Mouse (Mus musculus) intestine, embryonic 15.5 days (tissue): ENCODE data around the gene Uhrf1bp1. TPM values are rescaled to one million over a fixed set of nuclear protein-coding genes. Genes with fewer than 3 reads are reported as not detected.
A peak's percentile ranks its signal among the peaks of the same experiment; 100 is the strongest.

Experiments used
- ATAC-seq: fragments of 200-750 bp; cut with Nextera tagmentation; 2 replicates; pipeline ENCODE4 v1.8.0; 2017; ENCODE audit warnings: moderate TSS enrichment, moderate library complexity
- H3K27ac ChIP-seq: fragments of 300-500 bp; sonication (generic); 2 replicates; pipeline ENCODE4 v1.5.1; 2015; ENCODE audit warnings: mild to moderate bottlenecking, inconsistent platforms
- H3K27me3 ChIP-seq: fragments of 300-500 bp; sonication (generic); replicated peaks from 2 replicates; pipeline ENCODE4 v1.6.1; 2015; ENCODE audit warnings: inconsistent platforms
- H3K36me3 ChIP-seq: fragments of 300-500 bp; sonication (generic); 2 replicates; pipeline ENCODE4 v1.6.1; 2015; ENCODE audit warnings: inconsistent platforms
- H3K4me1 ChIP-seq: fragments of 300-500 bp; sonication (generic); replicated peaks from 2 replicates; pipeline ENCODE4 v1.6.1; 2015; ENCODE audit warnings: inconsistent platforms
- H3K4me2 ChIP-seq: fragments of 300-500 bp; sonication (generic); replicated peaks from 2 replicates; pipeline ENCODE4 v1.6.1; 2015; ENCODE audit warnings: mild to moderate bottlenecking, inconsistent platforms
- H3K4me3 ChIP-seq: fragments of 300-500 bp; sonication (generic); replicated peaks from 2 replicates; pipeline ENCODE4 v1.5.1; 2015; ENCODE audit warnings: inconsistent platforms
- H3K9ac ChIP-seq: fragments of 300-500 bp; sonication (generic); 2 replicates; pipeline ENCODE4 v1.6.1; 2015; ENCODE audit warnings: inconsistent platforms
- H3K9me3 ChIP-seq: fragments of 300-500 bp; sonication (generic); 2 replicates; pipeline ENCODE4 v1.6.1; 2016; ENCODE audit warnings: inconsistent platforms
- WGBS: fragments of 180-500 bp; shearing (Covaris S2); methylation state at CpG from one replicate; pipeline ENCODE4 v1.1.7; 2015; 5-methylcytosine and 5-hydroxymethylcytosine counted together
- polyA plus RNA-seq: library from polyadenylated mRNA; unstranded; fragments of >200 nt; fragmentation: Nextera tagmentation; extraction: Ambion mirVana; gene quantifications from 2 replicates; pipeline ENCODE4 v1.2.1, GENCODE M21; 2015

Uhrf1bp1 gene
- polyA plus RNA-seq, result 3.9 and 4.1 TPM in 2 replicates

GRCm38 (mm10) chr17:27856265-27856797 is at the start of gene Uhrf1bp1:
Gene Uhrf1bp1, plus strand, starts transcription at chr17:27856441.
- Histone ChIP-seq H3K27me3 (no peaks in the 10 kb centered on the region), H3K4me3 (peak within 1 kb of the TSS; percentile 92), H3K4me1 (peaks cover 13% of the 10 kb centered on the region), H3K4me2 (peak within 1 kb of the TSS; percentile 82), H3K27ac (peak within 1 kb of the TSS; percentile 80), H3K9me3 (no peaks in the 10 kb centered on the region), H3K9ac (peak within 1 kb of the TSS; percentile 81), H3K36me3 (peaks cover 11% of the 10 kb centered on the region; the same call in 1 of the 2 replicates)
- WGBS, result under 1% methylated on average over 54 of the region's 54 CpGs
- peak; percentile 92 for ATAC-seq

GRCm38 (mm10) chr17:27807542-27808078 is 48.6 kb upstream of the Uhrf1bp1 start:
- whole genome bisulfite sequencing, result 49% methylated on average over 2 of the region's 2 CpGs
- ATAC-seq, result no peak
- H3K27ac ChIP-seq, result no peak overlapping the region

GRCm38 (mm10) chr17:27810569-27811331 is 45.5 kb upstream of the Uhrf1bp1 start:
- peaks cover 14% of the 10 kb centered on the region for H3K4me1 ChIP-seq
- H3K36me3 ChIP-seq, result no peaks in the 10 kb centered on the region
- H3K4me2 ChIP-seq, result no peak overlapping the region
- H3K27ac ChIP-seq, result no peak overlapping the region
- H3K4me3 ChIP-seq, result no peak overlapping the region
- ATAC-seq, result peak; percentile 73
- WGBS, result 58% methylated on average over 16 of the region's 16 CpGs
- H3K9ac ChIP-seq, result no peak overlapping the region
- H3K27me3 ChIP-seq, result no peaks in the 10 kb centered on the region
- H3K9me3 ChIP-seq, result no peaks in the 10 kb centered on the region

More at GRCm38 (mm10) chr17:27807542-27808078, 48.6 kb upstream of the Uhrf1bp1 start:
- Histone ChIP-seq H3K9ac (no peak overlapping the region), H3K27me3 (no peaks in the 10 kb centered on the region), H3K36me3 (no peaks in the 10 kb centered on the region), H3K4me3 (no peak overlapping the region), H3K4me2 (no peak overlapping the region), H3K4me1 (peaks cover 24% of the 10 kb centered on the region), H3K9me3 (no peaks in the 10 kb centered on the region)

- H3K36me3 ChIP-seq, result no peaks in the 10 kb centered on the region
- no peaks in the 10 kb centered on the region for H3K27me3 ChIP-seq
- H3K9ac ChIP-seq, result no peak overlapping the region
- H3K4me1 ChIP-seq, result peaks cover 12% of the 10 kb centered on the region
- H3K4me2 ChIP-seq, result no peak overlapping the region
- H3K4me3 ChIP-seq, result no peak overlapping the region
- 61% methylated on average over 3 of the region's 3 CpGs for WGBS
- no peaks in the 10 kb centered on the region for H3K9me3 ChIP-seq
- no peak for ATAC-seq
- no peak overlapping the region for H3K27ac ChIP-seq
These were observed 44.3 kb upstream of the Uhrf1bp1 start for GRCm38 (mm10) chr17:27811980-27812379.

GRCm38 (mm10) chr17:27814606-27815005 is 41.6 kb upstream of the Uhrf1bp1 start:
- Histone ChIP-seq H3K36me3 (no peaks in the 10 kb centered on the region), H3K9me3 (no peaks in the 10 kb centered on the region), H3K27ac (no peak overlapping the region), H3K4me2 (no peak overlapping the region), H3K27me3 (no peaks in the 10 kb centered on the region), H3K4me3 (no peak overlapping the region), H3K9ac (no peak overlapping the region), H3K4me1 (peaks cover 27% of the 10 kb centered on the region)
- ATAC-seq, result no peak

- 10% methylated on average over 7 of the region's 7 CpGs for WGBS
- H3K27ac ChIP-seq, result peak overlapping the region; percentile 90; the same call in 1 of the 2 replicates
- no peak for ATAC-seq
These were observed 37.2 kb upstream of the Uhrf1bp1 start for GRCm38 (mm10) chr17:27819011-27819410.

GRCm38 (mm10) chr17:27819521-27819970 is 36.7 kb upstream of the Uhrf1bp1 start:
- H3K36me3 ChIP-seq, result no peaks in the 10 kb centered on the region
- ATAC-seq, result no peak
- peak overlapping the region; percentile 83 for H3K9ac ChIP-seq
- peaks cover 21% of the 10 kb centered on the region for H3K4me1 ChIP-seq
- H3K4me3 ChIP-seq, result peak overlapping the region; percentile 89
- under 1% methylated on average over 20 of the region's 20 CpGs for WGBS
- no peaks in the 10 kb centered on the region for H3K9me3 ChIP-seq
- peak overlapping the region; percentile 77 for H3K4me2 ChIP-seq
- no peaks in the 10 kb centered on the region for H3K27me3 ChIP-seq
- peak overlapping the region; percentile 90 for H3K27ac ChIP-seq

More at GRCm38 (mm10) chr17:27819011-27819410, 37.2 kb upstream of the Uhrf1bp1 start:
- Histone ChIP-seq H3K4me2 (peak overlapping the region; percentile 77), H3K4me1 (peaks cover 21% of the 10 kb centered on the region), H3K9me3 (no peaks in the 10 kb centered on the region), H3K4me3 (peak overlapping the region; percentile 89), H3K27me3 (no peaks in the 10 kb centered on the region), H3K9ac (peak overlapping the region; percentile 83), H3K36me3 (no peaks in the 10 kb centered on the region)

GRCm38 (mm10) chr17:27819971-27820567 is 36.2 kb upstream of the Uhrf1bp1 start:
- H3K9ac ChIP-seq, result peak overlapping the region; percentile 83
- WGBS, result under 1% methylated on average over 62 of the region's 62 CpGs
- H3K36me3 ChIP-seq, result no peaks in the 10 kb centered on the region
- H3K4me1 ChIP-seq, result peaks cover 21% of the 10 kb centered on the region
- H3K27ac ChIP-seq, result peak overlapping the region; percentile 90
- H3K27me3 ChIP-seq, result no peaks in the 10 kb centered on the region
- no peaks in the 10 kb centered on the region for H3K9me3 ChIP-seq
- H3K4me3 ChIP-seq, result peak overlapping the region; percentile 89
- peak overlapping the region; percentile 77 for H3K4me2 ChIP-seq
- ATAC-seq, result peak; percentile 37

GRCm38 (mm10) chr17:27820568-27821406 is 35.5 kb upstream of the Uhrf1bp1 start, which contains the start of gene D17Wsu92e:
Gene D17Wsu92e, minus strand, starts transcription at chr17:27820648.
- Histone ChIP-seq H3K9me3 (no peaks in the 10 kb centered on the region), H3K36me3 (no peaks in the 10 kb centered on the region), H3K9ac (peak within 1 kb of the TSS; percentile 83), H3K27ac (peak within 1 kb of the TSS; percentile 90), H3K4me2 (peak within 1 kb of the TSS; percentile 77), H3K4me3 (peak within 1 kb of the TSS; percentile 89), H3K27me3 (no peaks in the 10 kb centered on the region), H3K4me1 (peaks cover 24% of the 10 kb centered on the region)
- WGBS, result 2% methylated on average over 56 of the region's 56 CpGs
- peak; percentile 97 for ATAC-seq

GRCm38 (mm10) chr17:27821407-27822338 is 34.6 kb upstream of the Uhrf1bp1 start:
- Histone ChIP-seq H3K4me1 (peaks cover 27% of the 10 kb centered on the region), H3K27ac (peak overlapping the region; percentile 78), H3K4me3 (peak overlapping the region; percentile 89; the same call in 1 of the 2 replicates), H3K27me3 (no peaks in the 10 kb centered on the region), H3K36me3 (no peaks in the 10 kb centered on the region), H3K9me3 (no peaks in the 10 kb centered on the region), H3K9ac (peak overlapping the region; percentile 52; the same call in 1 of the 2 replicates), H3K4me2 (peak overlapping the region; percentile 72)
- ATAC-seq, result no peak; the same call in 1 of the 2 replicates
- WGBS, result 48% methylated on average over 9 of the region's 9 CpGs
